Mouse (Mus musculus): ENCODE measurements around the gene Gab1.

Gene Gab1

GRCm38 (mm10) chr8:80842514-80842913 is 37.8 kb downstream of the Gab1 start:
- no peak for DNase-seq

GRCm38 (mm10) chr8:80840090-80840489 is 40.2 kb downstream of the Gab1 start:
- no peak for DNase-seq

GRCm38 (mm10) chr8:80838199-80838598 is 42.1 kb downstream of the Gab1 start:
- peak; percentile 52 to 74 for DNase-seq

- DNase-seq, result no peak
Observed at GRCm38 (mm10) chr8:80835401-80835800, 44.9 kb downstream of the Gab1 start.

- no peak for DNase-seq
Observed at GRCm38 (mm10) chr8:80834443-80834842, 45.9 kb downstream of the Gab1 start.

- no peak for DNase-seq
Observed at GRCm38 (mm10) chr8:80832534-80832933, 47.8 kb downstream of the Gab1 start.

- DNase-seq, result no peak
Observed at GRCm38 (mm10) chr8:80831876-80832524, 48.3 kb downstream of the Gab1 start.

- DNase-seq, result peak in 1 of 2 experiments; percentile 32
Observed at GRCm38 (mm10) chr8:80830724-80831566, 49.4 kb downstream of the Gab1 start.

- DNase-seq, result no peak
Observed at GRCm38 (mm10) chr8:80830141-80830540, 50.2 kb downstream of the Gab1 start.

GRCm38 (mm10) chr8:80826996-80827395 is 53.3 kb downstream of the Gab1 start:
- peak in 1 of 2 experiments; percentile 44 for DNase-seq

- DNase-seq, result no peak
Observed at GRCm38 (mm10) chr8:80825136-80825535, 55.2 kb downstream of the Gab1 start.

GRCm38 (mm10) chr8:80824426-80824825 is 55.9 kb downstream of the Gab1 start:
- no peak for DNase-seq

GRCm38 (mm10) chr8:80823250-80823649 is 57.1 kb downstream of the Gab1 start:
- no peak for DNase-seq

GRCm38 (mm10) chr8:80821367-80822225 is 58.7 kb downstream of the Gab1 start:
- DNase-seq, result no peak

- DNase-seq, result no peak
Observed at GRCm38 (mm10) chr8:80818978-80819377, 61.3 kb downstream of the Gab1 start.

- no peak for DNase-seq
Observed at GRCm38 (mm10) chr8:80817065-80817464, 63.3 kb downstream of the Gab1 start.

- no peak for DNase-seq
Observed at GRCm38 (mm10) chr8:80815179-80815578, 65.1 kb downstream of the Gab1 start.

- peak; percentile 24 to 52 for DNase-seq
Observed at GRCm38 (mm10) chr8:80814087-80814791, 66.1 kb downstream of the Gab1 start.

- DNase-seq, result peak in 1 of 2 experiments; percentile 39
Observed at GRCm38 (mm10) chr8:80813439-80813838, 66.9 kb downstream of the Gab1 start.

- DNase-seq, result no peak
Observed at GRCm38 (mm10) chr8:80811591-80811991, 68.7 kb downstream of the Gab1 start.

- no peak for DNase-seq
Observed at GRCm38 (mm10) chr8:80810916-80811315, 69.4 kb downstream of the Gab1 start.

- no peak for DNase-seq
Observed at GRCm38 (mm10) chr8:80810442-80810841, 69.9 kb downstream of the Gab1 start.
